Mouse (Mus musculus) kidney, embryonic 15.5 days (tissue): ENCODE measurements around the gene Dst. TPM values are rescaled to one million over a fixed set of nuclear protein-coding genes. Genes with fewer than 3 reads are reported as not detected.
"Not testable (repeated sequence)": the region's sequence is repeated elsewhere in the genome, so short reads cannot be mapped to it uniquely, and the experiment has no call there.

Source experiments
- ATAC-seq: fragments of 200-750 bp; cut with Nextera tagmentation; replicated peaks from 2 replicates; pipeline ENCODE4 v1.8.0; 2017; ENCODE audit warnings: moderate TSS enrichment; ENCODE audit not compliant: low FRiP score
- H3K27ac ChIP-seq: fragments of 300-500 bp; sonication (generic); 2 replicates; pipeline ENCODE4 v1.5.1; 2015; ENCODE audit warnings: mild to moderate bottlenecking, inconsistent platforms
- H3K27me3 ChIP-seq: fragments of 300-500 bp; sonication (generic); 2 replicates; pipeline ENCODE4 v1.6.1; 2015; ENCODE audit warnings: inconsistent platforms
- H3K36me3 ChIP-seq: fragments of 300-500 bp; sonication (generic); 2 replicates; pipeline ENCODE4 v1.6.1; 2015; ENCODE audit warnings: inconsistent platforms
- H3K4me1 ChIP-seq: fragments of 300-500 bp; sonication (generic); 2 replicates; pipeline ENCODE4 v1.6.1; 2015; ENCODE audit warnings: inconsistent platforms
- H3K4me2 ChIP-seq: fragments of 300-500 bp; sonication (generic); 2 replicates; pipeline ENCODE4 v1.6.1; 2015; ENCODE audit warnings: moderate library complexity, mild to moderate bottlenecking, inconsistent platforms
- H3K4me3 ChIP-seq: fragments of 300-500 bp; sonication (generic); replicated peaks from 2 replicates; pipeline ENCODE4 v1.5.1; 2015; ENCODE audit warnings: mild to moderate bottlenecking, inconsistent platforms
- H3K9ac ChIP-seq: fragments of 300-500 bp; sonication (generic); 2 replicates; pipeline ENCODE4 v1.6.1; 2015; ENCODE audit warnings: mild to moderate bottlenecking, inconsistent platforms
- H3K9me3 ChIP-seq: fragments of 300-500 bp; sonication (generic); replicated peaks from 2 replicates; pipeline ENCODE4 v1.6.1; 2016; ENCODE audit warnings: inconsistent platforms
- WGBS: fragments of 180-500 bp; shearing (Covaris S2); methylation state at CpG from one replicate; pipeline ENCODE4 v1.1.7; 2015; ENCODE audit warnings: mixed read lengths; 5-methylcytosine and 5-hydroxymethylcytosine counted together
- polyA plus RNA-seq: library from polyadenylated mRNA; unstranded; fragments of >200 nt; fragmentation: Nextera tagmentation; extraction: Ambion mirVana; gene quantifications from 2 replicates; pipeline ENCODE4 v1.2.1, GENCODE M21; 2015

Gene Dst
- polyA plus RNA-seq, 1 experiment from 2014 or later = 27.9 TPM

DNA sequence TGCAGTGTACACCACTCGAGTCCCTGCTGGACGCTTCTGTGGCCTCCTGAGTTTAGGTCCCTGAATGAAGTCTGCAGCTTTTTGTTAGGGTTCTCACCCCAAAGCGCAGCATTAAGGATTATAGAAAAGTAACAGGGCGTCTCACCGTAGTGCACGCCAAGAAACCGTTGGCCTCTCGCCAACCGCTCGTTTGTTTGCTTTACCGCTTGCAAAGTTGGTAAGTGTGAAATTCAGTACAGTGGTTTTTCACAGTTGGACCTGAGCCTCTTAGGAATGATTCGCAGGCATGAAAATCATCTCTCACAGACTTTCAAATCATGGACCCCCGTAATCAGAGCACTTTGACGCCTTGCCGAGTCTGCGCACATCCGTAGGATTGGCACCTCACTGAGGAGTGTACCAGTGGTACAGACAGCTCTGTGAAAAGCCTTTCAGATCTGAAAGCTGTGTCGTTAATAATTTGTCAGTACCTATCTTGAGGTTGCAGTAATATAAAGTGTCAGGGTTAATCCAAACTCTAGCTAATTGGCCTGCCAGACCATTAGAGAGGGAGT lies 390.7 kb downstream of the Dst start:
- 85% methylated on average over 18 of the region's 18 CpGs for WGBS
- no peak for ATAC-seq
- no peak overlapping the region for H3K27ac ChIP-seq

DNA sequence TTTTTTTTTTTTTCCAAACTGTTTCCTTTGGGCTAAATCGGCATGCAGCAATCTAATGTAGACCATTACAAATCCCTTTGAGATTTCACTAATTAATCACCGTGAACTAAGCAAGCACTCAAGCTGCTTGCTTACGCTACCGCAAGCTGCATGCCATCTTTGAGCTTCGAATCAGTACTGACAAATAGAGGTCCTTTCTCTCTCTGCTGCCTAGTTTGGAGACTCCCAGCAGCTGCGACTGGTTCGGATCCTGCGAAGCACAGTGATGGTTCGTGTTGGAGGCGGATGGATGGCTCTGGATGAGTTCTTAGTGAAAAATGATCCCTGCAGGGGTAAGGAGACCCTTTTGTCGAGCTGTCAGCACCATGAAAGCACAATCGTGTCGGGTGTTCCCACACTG lies 391.5 kb downstream of the Dst start:
- Histone ChIP-seq H3K4me3 (no peak overlapping the region), H3K9ac (no peak overlapping the region), H3K36me3 (peaks cover 88% of the 10 kb centered on the region), H3K4me2 (no peak overlapping the region), H3K4me1 (no peaks in the 10 kb centered on the region), H3K27me3 (no peaks in the 10 kb centered on the region), H3K27ac (no peak overlapping the region), H3K9me3 (no peaks in the 10 kb centered on the region)
- 77% methylated on average over 13 of the region's 13 CpGs for WGBS
- ATAC-seq = no peak

More for the DNA sequence above, 390.7 kb downstream of the Dst start:
- H3K27me3 ChIP-seq = no peaks in the 10 kb centered on the region
- peaks cover 88% of the 10 kb centered on the region for H3K36me3 ChIP-seq
- no peak overlapping the region for H3K4me2 ChIP-seq
- H3K4me3 ChIP-seq = no peak overlapping the region
- H3K4me1 ChIP-seq = no peaks in the 10 kb centered on the region
- H3K9me3 ChIP-seq = no peaks in the 10 kb centered on the region
- H3K9ac ChIP-seq = no peak overlapping the region

DNA sequence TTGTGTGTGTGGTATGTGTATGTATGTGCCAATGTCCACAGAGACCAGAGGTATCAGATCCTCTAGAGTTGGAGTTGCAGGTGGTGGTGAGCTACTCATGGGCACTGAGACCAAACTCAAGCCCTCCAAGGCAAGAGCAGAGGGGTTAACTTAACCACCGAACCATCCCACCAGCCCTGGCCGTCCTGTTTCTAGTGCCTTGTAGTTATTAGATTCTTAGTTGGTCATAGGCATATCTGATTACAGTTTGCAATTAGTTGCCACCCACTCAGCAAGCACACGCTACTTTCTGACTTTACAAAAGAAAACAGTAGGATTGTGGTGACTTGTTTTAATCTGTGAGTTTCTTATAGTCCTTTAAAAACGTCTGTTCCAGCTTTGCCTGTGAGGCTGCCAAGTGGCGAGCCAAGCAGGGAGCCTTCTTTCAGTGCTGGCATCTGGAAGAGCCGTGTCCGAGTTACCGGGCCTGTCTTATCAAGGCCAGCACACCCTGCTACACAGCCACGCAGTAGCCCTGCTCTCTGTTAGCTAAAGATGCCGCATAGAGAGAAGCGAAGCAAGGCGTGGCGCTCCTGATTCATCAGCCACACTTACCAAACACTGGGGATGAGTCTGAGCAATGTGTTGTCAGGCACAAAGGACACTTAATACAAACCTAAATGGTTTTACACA lies 392.4 kb downstream of the Dst start:
- no peak overlapping the region for H3K4me3 ChIP-seq
- H3K36me3 ChIP-seq = peaks cover 86% of the 10 kb centered on the region
- no peaks in the 10 kb centered on the region for H3K4me1 ChIP-seq
- H3K27ac ChIP-seq = no peak overlapping the region
- no peaks in the 10 kb centered on the region for H3K9me3 ChIP-seq
- no peak overlapping the region for H3K4me2 ChIP-seq
- WGBS = 87% methylated on average over 13 of the region's 13 CpGs
- no peaks in the 10 kb centered on the region for H3K27me3 ChIP-seq
- ATAC-seq = no peak
- H3K9ac ChIP-seq = no peak overlapping the region

DNA sequence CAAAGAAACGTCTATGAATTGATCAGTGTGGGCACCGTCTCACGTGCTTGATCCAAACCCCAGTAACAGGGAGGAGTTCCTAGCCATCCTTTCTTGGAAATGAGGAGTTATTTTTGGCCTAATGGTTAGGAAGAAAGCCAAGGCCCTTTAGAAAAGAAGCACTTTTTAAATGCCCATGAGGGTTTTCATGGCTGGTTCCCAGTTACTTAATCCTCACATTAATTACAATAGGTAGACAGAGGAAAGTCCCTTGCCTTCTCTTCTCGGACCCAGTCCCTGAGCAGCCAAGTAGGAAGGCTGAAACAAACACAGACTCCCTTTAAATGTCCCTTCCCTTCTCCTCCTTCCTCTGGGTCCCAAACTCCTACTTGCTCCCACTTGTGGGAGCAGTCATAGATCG lies 396.2 kb downstream of the Dst start:
- WGBS = 85% methylated on average over 5 of the region's 5 CpGs
- Histone ChIP-seq H3K27ac (no peak overlapping the region), H3K9me3 (no peaks in the 10 kb centered on the region), H3K4me2 (no peak overlapping the region), H3K4me3 (no peak overlapping the region), H3K9ac (no peak overlapping the region), H3K4me1 (no peaks in the 10 kb centered on the region), H3K27me3 (no peaks in the 10 kb centered on the region), H3K36me3 (peaks cover 78% of the 10 kb centered on the region)
- ATAC-seq = no peak

DNA sequence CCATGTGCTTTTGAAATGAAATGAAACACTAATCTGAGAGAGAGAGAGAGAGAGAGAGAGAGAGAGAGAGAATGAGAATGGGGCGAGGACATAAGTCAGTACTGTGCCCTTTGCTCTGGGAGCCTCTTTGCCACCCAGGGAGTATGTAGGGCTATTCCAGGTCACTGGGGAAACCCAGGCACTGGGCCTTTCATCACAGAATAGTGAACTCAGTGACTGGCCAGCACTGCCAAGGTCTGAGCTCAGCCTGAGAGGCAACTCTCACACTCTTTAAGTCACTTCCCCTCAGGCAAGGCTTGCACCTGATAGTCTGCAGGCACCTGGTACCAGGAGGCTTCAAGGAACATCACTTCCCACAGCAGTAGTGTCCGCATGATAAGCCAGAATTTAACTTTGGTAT lies 398.7 kb downstream of the Dst start:
- Histone ChIP-seq H3K4me1 (no peaks in the 10 kb centered on the region), H3K9me3 (no peaks in the 10 kb centered on the region), H3K36me3 (peaks cover 58% of the 10 kb centered on the region), H3K4me2 (no peak overlapping the region), H3K4me3 (no peak overlapping the region), H3K9ac (no peak overlapping the region), H3K27me3 (no peaks in the 10 kb centered on the region), H3K27ac (no peak overlapping the region)
- 89% methylated on average over 2 of the region's 2 CpGs for WGBS
- ATAC-seq = no peak

- H3K4me2 ChIP-seq = no peak overlapping the region
- whole genome bisulfite sequencing = 95% methylated on average over 15 of the region's 15 CpGs
- no peak overlapping the region for H3K9ac ChIP-seq
- ATAC-seq = no peak
- no peak overlapping the region for H3K4me3 ChIP-seq
- H3K9me3 ChIP-seq = no peaks in the 10 kb centered on the region
- no peak overlapping the region for H3K27ac ChIP-seq
- peaks cover 54% of the 10 kb centered on the region for H3K36me3 ChIP-seq
- no peaks in the 10 kb centered on the region for H3K4me1 ChIP-seq
- no peaks in the 10 kb centered on the region for H3K27me3 ChIP-seq
Measured at GRCm38 (mm10) chr1:34307191-34307590, 399.2 kb downstream of the Dst start.

GRCm38 (mm10) chr1:34308841-34309240 lies 400.8 kb downstream of the Dst start:
- not testable (repeated sequence) for H3K9me3 ChIP-seq, ATAC-seq
- WGBS = 97% methylated on average over 3 of the region's 3 CpGs

GRCm38 (mm10) chr1:34309396-34309795 lies 401.4 kb downstream of the Dst start:
- no peak overlapping the region for H3K27ac ChIP-seq
- H3K9ac ChIP-seq = no peak overlapping the region
- H3K9me3 ChIP-seq = no peaks in the 10 kb centered on the region
- H3K36me3 ChIP-seq = peaks cover 33% of the 10 kb centered on the region
- no peaks in the 10 kb centered on the region for H3K27me3 ChIP-seq
- no peak overlapping the region for H3K4me3 ChIP-seq
- H3K4me1 ChIP-seq = no peaks in the 10 kb centered on the region
- H3K4me2 ChIP-seq = no peak overlapping the region
- WGBS = 96% methylated on average over 12 of the region's 12 CpGs
- no peak for ATAC-seq

More at GRCm38 (mm10) chr1:34308841-34309240, 400.8 kb downstream of the Dst start:
- not testable (repeated sequence) for H3K4me3 ChIP-seq, H3K4me1 ChIP-seq, H3K9ac ChIP-seq, H3K4me2 ChIP-seq, H3K27me3 ChIP-seq, H3K27ac ChIP-seq
- H3K36me3 ChIP-seq = peaks cover 38% of the 10 kb centered on the region

- 76% methylated on average over 8 of the region's 8 CpGs for WGBS
- Histone ChIP-seq H3K4me2 (no peak overlapping the region), H3K9me3 (no peaks in the 10 kb centered on the region), H3K36me3 (peaks cover 24% of the 10 kb centered on the region), H3K27me3 (no peaks in the 10 kb centered on the region), H3K27ac (no peak overlapping the region), H3K4me1 (peaks cover 3% of the 10 kb centered on the region; the same call in 1 of the 2 replicates), H3K4me3 (no peak overlapping the region), H3K9ac (no peak overlapping the region)
- 0 out of 2 replicates have a peak, but pooled peaks have one; percentile 29 for ATAC-seq
Measured at GRCm38 (mm10) chr1:34310532-34311250, 402.7 kb downstream of the Dst start.

DNA sequence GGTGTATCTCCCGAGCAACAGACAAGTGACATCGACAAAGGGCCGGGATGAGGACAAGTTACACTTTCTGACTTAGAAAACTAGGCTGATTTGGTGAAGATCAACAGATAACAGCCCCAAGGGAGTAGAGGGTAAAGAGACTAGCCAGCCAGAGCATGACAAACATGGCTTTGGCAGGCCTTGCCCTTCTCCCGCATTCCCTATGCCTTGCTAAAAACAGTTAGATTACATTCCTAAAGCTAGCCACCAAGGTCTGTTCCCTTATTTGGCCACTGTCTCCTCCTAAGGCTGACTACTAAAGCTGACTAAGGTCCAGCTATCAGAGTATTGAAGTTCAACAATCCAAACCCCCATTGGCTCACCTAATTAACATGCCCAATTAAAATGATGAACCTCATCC lies 404.8 kb downstream of the Dst start:
- 91% methylated on average over 4 of the region's 4 CpGs for WGBS

GRCm38 (mm10) chr1:34315381-34315780 lies 407.4 kb downstream of the Dst start:
- no peak overlapping the region for H3K4me2 ChIP-seq
- no peak overlapping the region for H3K9ac ChIP-seq
- H3K4me3 ChIP-seq = no peak overlapping the region
- no peaks in the 10 kb centered on the region for H3K36me3 ChIP-seq
- no peak for ATAC-seq
- H3K9me3 ChIP-seq = no peaks in the 10 kb centered on the region
- peaks cover 3% of the 10 kb centered on the region; the same call in 1 of the 2 replicates for H3K4me1 ChIP-seq
- H3K27me3 ChIP-seq = no peaks in the 10 kb centered on the region
- no peak overlapping the region for H3K27ac ChIP-seq
- WGBS = 22% methylated on average over 5 of the region's 5 CpGs

More for the DNA sequence above, 404.8 kb downstream of the Dst start:
- no peak overlapping the region for H3K4me2 ChIP-seq
- no peaks in the 10 kb centered on the region for H3K9me3 ChIP-seq
- H3K36me3 ChIP-seq = peaks cover 7% of the 10 kb centered on the region
- H3K4me3 ChIP-seq = no peak overlapping the region
- no peak for ATAC-seq
- H3K27ac ChIP-seq = no peak overlapping the region
- H3K27me3 ChIP-seq = no peaks in the 10 kb centered on the region
- H3K4me1 ChIP-seq = peaks cover 3% of the 10 kb centered on the region; the same call in 1 of the 2 replicates
- no peak overlapping the region for H3K9ac ChIP-seq

- Histone ChIP-seq H3K4me1 (no peaks in the 10 kb centered on the region), H3K27me3 (no peaks in the 10 kb centered on the region), H3K9me3 (no peaks in the 10 kb centered on the region), H3K36me3 (no peaks in the 10 kb centered on the region), H3K27ac (no peak overlapping the region), H3K4me2 (no peak overlapping the region), H3K9ac (no peak overlapping the region), H3K4me3 (no peak overlapping the region)
- no peak for ATAC-seq
- WGBS = 81% methylated on average over 7 of the region's 7 CpGs
Measured at GRCm38 (mm10) chr1:34324255-34324654, 416.2 kb downstream of the Dst start.
